Mouse (Mus musculus) heart, postnatal 25 days (tissue): ENCODE results near the gene Ncam1. TPM values are rescaled to one million over a fixed set of nuclear protein-coding genes. Genes with fewer than 3 reads are reported as not detected.
A peak's percentile ranks its signal among the peaks of the same experiment; 100 is the strongest.

Experiments used
- DNase-seq: peaks from one replicate; pipeline ENCODE4 v3.0.0; 2022; ENCODE audit warnings: low spot score
- intact Hi-C: fragments of 180-260 bp; cut with DNase I; formaldehyde crosslinking; loops from one replicate; pipeline ENCODE4 v1.15.1; 2025
- total RNA-seq, 2 experiments: library from RNA; stranded (reverse); gene quantifications; 2 replicates each; pipeline ENCODE4 v1.2.3; 2021

Ncam1 gene
- total RNA-seq, result 1 to 10 TPM; 6.7 to 7.7 TPM

DNA sequence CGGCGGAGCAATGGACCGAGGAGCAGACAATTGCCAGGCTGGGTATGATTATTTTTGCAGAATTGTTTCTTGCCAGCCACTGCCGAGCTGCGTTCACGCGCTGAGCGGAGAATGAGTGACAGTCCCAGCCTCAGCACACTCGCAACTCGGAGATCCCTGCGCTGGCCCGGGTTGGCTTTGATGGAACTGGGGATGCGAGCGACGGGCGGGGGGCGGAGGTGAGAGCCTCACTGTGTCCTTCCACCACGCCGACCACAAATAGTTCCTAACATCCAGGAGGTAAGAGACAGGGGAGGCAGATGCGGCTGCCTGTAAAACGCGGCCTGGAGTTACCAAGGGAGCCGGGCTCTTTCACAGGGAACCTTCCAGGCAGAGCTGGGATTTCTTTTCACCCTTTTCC lies at the start of gene Ncam1:
Ncam1 (minus strand) TSS at position 120 of the 400 bp plus-strand sequence.
- intact Hi-C loops, result no loop called here
- DNase-seq, result peak; percentile 48

DNA sequence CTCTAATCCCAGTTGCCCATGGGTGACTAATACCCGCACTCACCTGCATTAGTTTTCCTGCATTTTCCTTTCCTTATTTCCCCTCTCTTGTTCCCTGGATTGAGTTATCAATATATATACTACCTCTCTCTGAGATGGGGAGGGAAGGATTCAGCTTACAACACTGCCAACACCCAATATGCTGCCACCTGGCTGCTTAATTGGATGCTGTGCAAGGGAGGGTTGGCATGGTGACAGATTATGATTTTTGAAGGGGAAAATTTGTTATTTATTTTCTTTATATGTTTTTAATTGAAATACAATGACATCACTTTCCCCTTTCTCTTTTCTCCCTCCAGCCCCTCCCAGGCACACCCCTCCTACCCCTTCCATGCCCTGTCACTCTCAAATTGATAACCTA lies 35.3 kb upstream of the Ncam1 start:
- DNase-seq, result no peak
- intact Hi-C loops, result no loop called here

DNA sequence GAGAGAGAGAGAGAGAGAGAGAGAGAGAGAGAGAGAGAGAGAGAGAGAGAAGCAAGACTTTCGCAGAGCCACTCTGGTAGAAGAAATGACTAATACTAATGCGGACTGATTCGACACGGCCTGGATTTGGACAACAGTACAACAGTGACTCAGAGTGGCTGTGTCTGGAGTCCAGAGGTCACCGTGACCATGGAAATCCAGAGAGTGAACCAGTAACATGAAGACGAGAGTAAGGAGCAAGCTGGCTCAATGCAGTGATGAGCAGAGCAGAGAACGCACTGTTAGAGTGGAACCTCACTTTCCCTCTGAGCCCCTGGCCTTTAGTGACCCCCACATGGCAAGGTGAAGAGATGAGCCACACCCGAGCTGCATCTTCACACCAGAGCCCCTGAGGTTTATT lies 28.9 kb upstream of the Ncam1 start:
- no peak for DNase-seq
- intact Hi-C loops, result no loop called here

DNA sequence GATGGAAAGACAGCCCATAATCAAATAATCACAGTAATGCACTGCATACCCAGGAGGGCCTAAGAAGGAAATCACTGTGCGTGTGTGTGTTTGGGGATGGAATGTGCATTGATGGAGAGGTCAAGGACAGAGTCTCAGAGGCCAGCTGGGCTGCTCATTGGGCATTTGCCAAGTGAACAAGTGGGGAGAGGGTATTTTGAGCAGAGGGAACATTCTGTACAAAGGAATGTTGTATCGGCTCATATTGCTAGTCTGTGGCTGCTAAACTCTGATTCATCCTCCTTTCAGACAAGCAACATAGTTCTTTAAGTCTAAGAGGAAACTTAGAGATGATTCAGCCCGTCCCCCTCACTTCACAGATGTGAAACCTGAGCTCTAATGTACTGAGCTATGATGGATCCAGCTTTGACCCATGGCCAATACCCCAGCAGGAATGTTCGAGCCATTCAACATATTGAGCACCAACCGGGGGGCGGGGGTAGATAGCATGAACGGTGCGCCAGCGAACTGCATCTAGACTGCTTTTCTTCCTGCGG lies 17.5 kb upstream of the Ncam1 start:
- intact Hi-C loops, result no loop called here
- no peak for DNase-seq

DNA sequence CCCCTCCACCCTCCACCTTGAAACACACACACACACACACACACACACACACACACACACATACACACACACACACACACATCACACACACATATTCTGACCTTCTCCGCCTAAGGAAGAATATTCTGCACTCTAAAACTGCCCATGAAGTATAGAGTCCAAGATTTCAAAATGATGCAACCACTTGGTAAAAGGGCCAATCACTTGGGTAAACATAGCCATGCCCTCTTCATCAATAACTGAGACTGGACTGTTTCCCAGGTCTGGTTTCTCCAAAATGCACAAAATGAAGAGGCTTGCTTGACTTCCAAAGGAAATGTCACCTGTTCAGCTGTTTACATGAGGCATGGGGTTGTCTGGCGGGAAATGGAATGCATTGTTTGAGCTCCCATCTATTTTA lies 15.7 kb upstream of the Ncam1 start:
- no peak for DNase-seq
- intact Hi-C loops, result no loop called here

DNA sequence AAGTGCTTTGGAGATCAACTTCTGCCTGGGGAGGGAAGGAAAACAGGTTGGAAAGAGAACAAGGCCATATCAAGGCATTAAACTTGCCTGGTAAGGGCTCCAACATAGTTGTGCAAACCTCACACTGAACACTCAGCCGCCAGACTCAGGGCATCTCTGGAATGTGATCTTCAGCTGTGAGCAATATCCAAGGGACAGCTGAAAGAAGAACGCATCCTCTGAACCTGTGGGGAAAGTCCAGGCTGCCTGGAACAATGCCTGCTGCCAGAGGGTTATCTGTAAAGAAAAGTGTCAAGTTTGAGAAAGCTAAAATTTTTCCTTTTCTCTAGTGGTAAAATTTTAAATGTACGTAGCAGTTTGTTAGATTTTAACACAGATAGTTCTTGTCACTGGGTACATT lies 4.5 kb upstream of the Ncam1 start:
- intact Hi-C loops, result no loop called here
- DNase-seq, result no peak

DNA sequence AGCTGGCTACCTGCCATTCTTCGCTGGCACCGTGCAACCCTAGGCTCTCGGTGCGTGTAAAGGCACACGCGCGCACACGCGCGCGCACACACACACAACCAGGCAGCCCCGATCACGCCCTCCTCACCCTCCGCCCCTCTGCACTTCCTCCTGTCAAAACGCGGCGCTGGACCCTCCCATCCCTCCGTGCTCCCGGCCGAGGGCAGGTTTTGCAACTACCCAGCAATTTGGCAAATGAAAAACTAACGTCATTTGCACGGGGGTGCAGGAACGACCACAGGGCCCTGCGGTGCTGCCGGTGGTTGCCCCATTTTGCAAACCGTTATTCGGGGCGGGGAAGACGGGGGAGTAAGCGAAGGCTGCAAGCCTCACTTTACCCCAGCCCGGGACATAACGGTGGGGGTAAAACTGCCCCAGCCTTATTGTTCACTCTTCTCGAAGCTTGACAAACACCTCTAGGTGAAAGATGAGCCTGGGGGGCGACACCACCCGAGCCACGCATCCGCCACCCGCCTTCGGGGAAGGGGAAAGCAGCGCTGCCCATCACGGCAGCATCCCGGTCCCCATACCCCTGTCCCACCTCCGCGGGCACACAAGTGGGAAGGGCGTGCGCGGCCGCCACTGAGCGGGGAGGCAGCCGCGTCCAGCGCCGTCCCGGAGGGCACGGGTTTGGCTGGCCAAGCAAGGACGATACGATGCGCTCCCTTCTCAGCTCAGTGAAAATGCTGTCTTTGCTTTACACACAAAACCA lies 729 bp downstream of the Ncam1 start:
- DNase-seq, result peak; percentile 30
- intact Hi-C loops, result no loop called here

DNA sequence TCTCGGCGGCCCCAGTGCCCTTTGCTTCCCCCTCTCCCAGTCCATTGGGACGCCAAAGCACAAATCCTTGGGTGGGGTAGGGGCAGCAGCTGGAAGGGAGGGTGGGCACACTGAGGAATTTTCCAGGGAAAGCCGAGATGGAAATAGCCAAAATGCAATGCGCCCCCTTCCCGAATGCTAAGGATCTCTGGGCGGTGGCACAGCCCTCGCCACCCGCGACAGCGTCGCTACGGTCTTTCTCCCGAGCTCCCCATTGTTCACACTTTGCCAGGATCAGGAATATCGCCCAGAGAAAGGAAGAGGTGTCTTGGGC lies 1.3 kb downstream of the Ncam1 start:
- no peak for DNase-seq
- intact Hi-C loops, result no loop called here

DNA sequence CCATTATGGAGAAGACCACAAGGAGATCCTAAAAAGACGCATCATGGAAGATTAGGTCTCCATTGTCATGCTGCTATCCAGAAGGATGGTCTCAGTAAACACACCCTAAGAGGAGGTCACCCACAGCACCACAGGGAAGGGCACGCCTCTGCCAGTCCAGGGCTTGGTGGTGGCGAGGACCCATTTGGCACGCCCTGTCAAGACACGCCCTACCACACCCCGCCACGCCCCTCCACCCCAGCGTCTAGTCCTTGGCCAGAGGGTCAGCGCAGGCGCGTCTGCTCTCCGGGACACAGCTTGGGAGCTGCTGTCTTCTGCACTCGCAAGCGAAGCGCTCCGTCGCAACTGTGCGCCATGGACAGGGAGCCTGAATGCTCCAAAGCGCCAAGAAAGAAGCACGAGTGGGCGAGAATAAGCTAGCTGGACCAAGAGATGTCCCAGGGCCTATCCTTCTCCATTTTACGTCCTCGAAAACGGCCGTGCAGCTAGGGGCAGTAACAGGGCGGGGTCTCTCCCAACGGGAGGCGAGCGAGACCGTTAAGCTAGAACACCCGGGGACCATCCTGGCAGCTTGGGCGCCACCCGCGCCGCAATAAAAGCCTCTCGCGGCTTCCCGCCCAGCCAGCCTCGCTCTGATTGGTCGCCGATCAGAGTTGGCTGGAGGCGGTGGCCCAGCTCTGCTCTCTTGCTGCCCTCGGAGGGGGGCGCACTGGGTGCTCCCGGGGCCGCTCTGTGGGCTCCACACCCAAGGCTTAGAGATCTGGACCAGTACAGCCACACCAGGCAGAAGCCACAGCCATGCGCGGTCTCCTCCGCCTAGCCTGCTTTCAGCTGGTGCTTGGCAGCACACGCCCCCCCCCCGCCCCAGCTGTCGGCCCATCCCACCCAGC lies 1.9 kb downstream of the Ncam1 start:
- intact Hi-C loops, result no loop called here

DNA sequence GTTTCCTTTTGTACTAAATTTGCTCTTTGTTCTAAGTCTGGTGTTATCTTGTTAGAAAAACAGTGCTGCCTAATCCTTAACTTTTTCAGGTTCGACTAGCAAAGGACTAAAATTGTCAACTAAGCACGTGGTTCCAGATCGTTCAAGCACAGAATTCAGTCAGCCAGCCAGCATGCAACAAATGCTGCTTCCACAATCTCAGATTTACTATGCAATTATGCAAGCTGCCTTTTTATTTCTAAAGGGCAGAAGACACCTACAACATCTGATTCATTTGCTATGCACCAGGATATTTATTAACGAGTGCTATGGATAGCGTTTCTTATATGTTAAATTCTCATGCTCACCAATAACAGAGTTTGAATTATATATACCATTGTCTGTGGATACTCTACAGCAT lies 2.8 kb downstream of the Ncam1 start:
- intact Hi-C loops, result no loop called here
- no peak for DNase-seq

More for the DNA sequence above, 1.9 kb downstream of the Ncam1 start:
- DNase-seq, result peak; percentile 31

DNA sequence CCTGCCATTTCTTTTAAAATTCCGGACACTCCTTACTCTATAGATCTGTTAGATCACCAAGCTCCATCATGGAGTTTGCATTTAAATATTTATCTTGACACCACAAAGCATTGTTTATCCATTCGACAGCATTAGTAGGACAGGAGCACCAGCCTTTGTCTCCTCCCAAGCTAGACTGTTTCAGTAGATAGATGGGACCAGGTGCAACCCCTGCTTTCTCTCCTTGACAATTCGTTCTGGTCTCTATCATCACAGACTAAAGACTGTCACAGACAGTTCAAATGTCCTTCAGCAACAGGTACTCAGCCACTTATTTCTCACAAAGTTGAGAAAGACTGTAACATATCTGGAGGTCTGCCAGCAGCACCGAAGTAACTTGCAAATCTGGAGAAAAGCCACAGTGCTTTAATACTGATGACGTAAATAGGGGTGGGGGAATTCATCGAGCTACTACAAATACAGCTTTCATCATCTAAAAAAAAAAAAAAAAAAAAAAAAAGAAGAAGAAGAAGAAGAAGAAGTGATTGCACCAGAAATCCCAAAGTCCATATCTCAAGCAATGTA lies 4.7 kb downstream of the Ncam1 start:
- intact Hi-C loops, result no loop called here
- DNase-seq, result no peak

DNA sequence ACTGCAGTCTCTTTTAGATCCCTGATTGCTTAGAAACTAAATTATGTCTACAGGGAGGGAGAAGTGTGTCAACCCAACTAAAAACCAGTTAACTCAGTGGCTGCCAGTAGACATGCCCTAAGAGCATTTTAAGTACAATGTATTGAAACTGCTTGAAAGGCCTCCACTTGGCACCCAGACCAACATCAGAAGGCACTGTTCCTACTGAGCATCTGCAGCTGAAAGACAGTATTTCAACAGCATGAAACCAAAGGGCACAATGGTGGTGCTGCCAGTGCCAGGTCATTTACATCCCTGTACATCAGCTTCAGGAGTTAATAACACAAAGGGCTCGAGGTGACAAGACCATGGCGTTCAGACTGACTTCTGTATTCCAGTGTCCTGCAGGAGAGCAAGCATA lies 5.5 kb downstream of the Ncam1 start:
- DNase-seq, result no peak
- intact Hi-C loops, result no loop called here

DNA sequence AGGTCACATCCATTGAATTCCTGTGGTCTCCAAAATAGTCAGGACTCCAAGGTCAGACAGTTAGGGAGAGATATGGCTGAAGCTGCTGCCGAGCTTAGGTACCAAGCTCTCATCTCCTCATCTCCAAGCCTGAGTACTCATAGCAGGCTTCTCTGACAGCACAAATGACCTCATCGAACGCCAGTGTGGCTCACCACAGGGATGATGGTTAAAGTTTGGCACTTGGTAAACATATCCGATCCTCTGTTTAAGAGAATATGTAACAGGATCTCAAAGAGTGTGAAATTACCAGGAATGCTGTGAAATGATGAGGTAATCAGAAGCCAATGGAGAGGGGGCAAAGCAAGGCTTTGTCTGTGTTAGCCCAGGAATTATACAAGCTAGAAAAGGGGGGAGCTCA lies 6.1 kb downstream of the Ncam1 start:
- no peak for DNase-seq
- intact Hi-C loops, result no loop called here

DNA sequence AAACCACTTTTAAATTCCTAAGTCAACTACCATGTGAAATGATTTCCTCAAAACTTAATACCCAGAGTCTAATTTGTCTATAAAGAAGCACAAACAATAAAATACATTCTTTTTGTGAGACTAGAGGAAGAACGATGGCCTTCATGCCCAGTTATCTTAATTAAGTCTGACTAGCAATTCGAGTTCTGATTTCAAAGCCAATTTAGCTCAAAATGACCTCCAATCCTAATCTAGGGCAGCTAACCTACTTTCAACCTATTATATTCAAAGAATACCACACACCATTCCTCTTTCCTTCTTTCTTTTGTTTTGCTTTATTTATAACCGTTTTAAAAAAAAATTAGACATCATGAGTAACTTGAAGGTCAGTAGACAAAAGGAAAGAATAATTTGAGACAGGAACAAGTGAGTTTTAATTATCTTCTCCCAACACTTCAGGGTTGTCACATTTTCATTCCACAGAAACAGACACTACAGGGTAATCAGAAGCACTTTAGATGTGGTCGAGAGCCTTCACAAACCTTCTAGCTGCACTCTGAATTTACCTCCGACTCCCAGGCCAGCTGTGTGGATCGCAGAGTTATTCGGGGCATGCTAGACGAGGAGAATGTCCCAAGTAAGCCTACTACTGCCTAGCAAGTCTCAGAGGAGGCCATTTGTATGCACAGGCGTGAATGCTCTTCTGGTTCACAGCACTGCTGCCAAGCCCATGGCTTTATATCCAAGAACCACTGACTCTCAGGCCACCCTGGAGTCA lies 17.5 kb downstream of the Ncam1 start:
- intact Hi-C loops, result no loop called here
- DNase-seq, result no peak

DNA sequence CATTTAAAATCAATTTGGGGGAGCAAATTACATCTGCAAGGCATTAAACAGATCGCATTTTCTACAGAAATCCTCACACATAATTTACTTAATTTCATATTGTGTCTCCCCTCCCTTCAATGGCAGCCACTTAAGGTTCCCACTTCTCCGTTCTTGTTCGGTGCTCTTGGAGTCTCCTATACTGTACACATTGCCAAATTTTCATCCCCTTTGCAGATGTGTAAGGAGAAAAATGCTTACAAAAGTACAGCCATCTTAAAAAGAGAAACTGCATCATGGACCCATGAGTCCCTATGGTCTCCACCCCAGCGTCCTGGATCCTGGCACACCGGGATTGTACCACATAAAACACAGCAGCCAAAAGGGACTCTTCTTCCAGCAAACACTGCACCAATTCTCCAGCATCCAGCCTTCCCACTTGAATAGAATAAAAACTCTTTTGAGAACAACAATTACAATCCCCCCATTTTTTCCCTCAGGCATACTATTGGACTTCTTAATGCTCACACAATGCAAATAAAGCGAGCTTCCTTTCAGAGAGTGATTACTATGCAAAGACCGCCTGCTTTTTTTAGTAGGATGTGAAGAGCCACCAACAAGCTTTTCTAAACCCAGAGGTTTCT lies 21.6 kb downstream of the Ncam1 start:
- intact Hi-C loops, result no loop called here
- no peak for DNase-seq

DNA sequence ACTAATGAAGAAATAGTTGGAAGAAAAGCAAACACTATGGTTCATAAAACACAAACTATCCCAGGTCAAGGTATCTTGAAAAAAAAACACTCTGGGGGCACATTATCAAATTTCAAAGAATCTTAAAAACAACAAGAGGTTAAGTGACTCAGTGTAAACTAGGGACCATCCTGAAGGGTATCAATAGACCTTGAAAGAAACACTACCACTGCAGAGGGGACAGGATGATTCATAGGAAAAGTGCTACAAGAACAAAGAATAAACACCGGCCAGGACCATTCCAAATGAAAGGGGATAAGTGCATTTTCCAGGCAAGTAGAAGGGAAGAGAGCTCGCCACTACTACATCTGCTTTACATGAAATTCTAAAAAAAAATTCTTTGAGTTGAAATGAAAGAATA lies 32.1 kb downstream of the Ncam1 start:
- intact Hi-C loops, result no loop called here
- no peak for DNase-seq

DNA sequence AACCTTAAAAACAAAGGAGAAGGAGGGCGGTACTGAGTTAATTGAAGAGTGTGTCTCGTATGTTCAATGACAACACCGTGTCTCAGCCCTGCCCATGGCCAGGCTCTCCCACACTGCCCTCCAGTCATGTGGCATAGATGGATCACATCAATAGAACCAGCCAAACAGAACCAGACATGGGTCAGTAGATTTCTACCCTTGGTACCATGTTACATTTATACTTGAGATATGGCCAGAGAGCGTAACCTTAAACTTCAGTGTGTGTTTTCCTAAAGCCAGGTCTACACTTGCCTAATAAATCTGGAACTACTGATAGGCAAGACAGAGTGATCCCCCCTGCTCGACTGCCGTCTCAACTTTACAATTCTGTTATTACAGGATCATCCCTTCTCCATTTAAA lies 38.2 kb downstream of the Ncam1 start:
- no peak for DNase-seq
- intact Hi-C loops, result no loop called here

DNA sequence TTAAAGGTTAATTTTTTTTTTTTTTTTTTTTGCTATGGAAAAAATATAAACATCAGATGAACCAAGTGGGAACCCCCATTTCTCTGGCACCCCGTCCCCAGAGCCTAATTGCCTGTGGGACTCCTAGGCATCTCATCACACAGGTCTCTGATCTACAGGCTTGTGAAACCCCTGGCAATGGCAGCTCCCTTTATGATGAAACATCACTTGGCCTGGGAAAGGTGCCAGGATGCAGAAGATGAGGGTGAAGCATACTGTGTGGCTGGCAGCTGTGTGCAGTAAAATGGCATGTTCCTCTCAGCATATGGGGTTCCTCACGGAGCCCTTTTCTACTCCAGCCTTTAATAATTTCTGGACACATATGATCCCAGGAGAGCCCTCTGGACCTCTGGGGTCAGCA lies 40.3 kb downstream of the Ncam1 start:
- intact Hi-C loops, result no loop called here

DNA sequence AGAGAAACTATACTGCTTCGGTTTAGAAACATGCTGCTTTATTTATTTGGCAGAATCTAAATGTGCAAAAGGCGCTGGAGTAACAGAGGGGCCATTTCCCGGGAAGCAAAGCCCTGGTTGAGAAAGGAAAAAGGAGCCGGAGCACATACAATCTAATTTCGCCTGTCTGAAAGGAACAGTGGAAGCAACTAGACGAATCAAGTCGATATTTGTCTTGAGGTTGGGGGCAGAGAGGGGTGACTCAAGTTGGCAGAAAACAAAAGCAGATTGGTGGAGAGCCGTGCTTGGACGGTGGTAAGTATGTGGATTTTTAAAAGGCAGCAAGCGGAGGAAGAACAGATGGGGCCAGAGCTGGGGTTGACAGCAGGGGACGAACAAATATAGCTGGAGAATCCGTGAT lies 40.7 kb downstream of the Ncam1 start:
- DNase-seq, result no peak
- intact Hi-C loops, result no loop called here

More for the DNA sequence above, 40.3 kb downstream of the Ncam1 start:
- DNase-seq, result no peak

DNA sequence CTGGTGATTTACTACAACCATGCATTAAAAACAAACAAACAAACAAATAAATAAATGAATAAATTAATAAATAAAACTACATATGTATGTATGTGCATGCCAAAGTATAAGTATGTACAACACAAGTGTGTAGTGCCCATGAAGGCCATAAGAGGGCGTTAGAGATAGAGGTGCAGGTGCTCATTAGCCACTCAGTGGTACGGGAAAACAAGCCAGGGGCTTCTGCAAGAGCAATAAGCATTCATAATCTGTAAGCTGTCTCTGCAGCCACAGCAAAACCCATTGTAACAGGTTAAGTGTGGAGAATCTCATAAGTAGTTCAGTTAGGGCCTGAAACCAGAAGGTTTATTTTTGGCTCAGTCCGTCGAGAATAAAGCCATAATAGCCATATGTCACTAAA lies 41.1 kb downstream of the Ncam1 start:
- no peak for DNase-seq
- intact Hi-C loops, result no loop called here
